Mouse (Mus musculus) erythroblast, embryonic 14.5 days (primary cell): ENCODE results near the gene Lrfn3. TPM values are rescaled to one million over a fixed set of nuclear protein-coding genes. Genes with fewer than 3 reads are reported as not detected.

Experiments used
- H3K27me3 ChIP-seq: 2 replicates; pipeline ENCODE4 v1.6.1; 2012; ENCODE audit warnings: inconsistent platforms; ENCODE audit not compliant: control insufficient read depth
- H3K36me3 ChIP-seq: 2 replicates; pipeline ENCODE4 v1.6.1; 2012; ENCODE audit warnings: mild to moderate bottlenecking, inconsistent platforms; ENCODE audit not compliant: control insufficient read depth
- H3K4me1 ChIP-seq: 2 replicates; pipeline ENCODE4 v1.6.1; 2012; ENCODE audit warnings: inconsistent platforms; ENCODE audit not compliant: control insufficient read depth
- H3K4me3 ChIP-seq: replicated peaks from 2 replicates; pipeline ENCODE3; 2012; ENCODE audit warnings: moderate library complexity, mild to moderate bottlenecking, inconsistent platforms
- H3K9me3 ChIP-seq: 2 replicates; pipeline ENCODE4 v1.6.1; 2012; ENCODE audit warnings: low read length, inconsistent platforms, mixed read lengths; ENCODE audit not compliant: control insufficient read depth
- GATA1 ChIP-seq: IDR thresholded peaks from 2 replicates; pipeline ENCODE4 v1.6.1; 2012; ENCODE audit warnings: low read length, inconsistent platforms, mixed read lengths
- TAL1 ChIP-seq: IDR thresholded peaks from 3 replicates; pipeline ENCODE4 v1.6.1; 2012; ENCODE audit warnings: low read length, inconsistent platforms, mixed read lengths
- polyA plus RNA-seq: library from polyadenylated mRNA; stranded (reverse); fragments of >175 nt; gene quantifications from 2 replicates; pipeline ENCODE4 v1.2.3, GENCODE M21; 2012

Gene Lrfn3
- polyA plus RNA-seq = 0.05 TPM in 1 of 2 replicates, not detected in the other

- peak within 1 kb of the TSS; percentile 42 for H3K4me3 ChIP-seq
These were observed at the start of gene Lrfn3 for GRCm38 (mm10) chr7:30362652-30363343. Gene Lrfn3, minus strand, starts transcription at chr7:30362772.

GRCm38 (mm10) chr7:30411023-30411422 lies 48.5 kb upstream of the Lrfn3 start:
- Histone ChIP-seq H3K4me1 (no peaks in the 10 kb centered on the region), H3K36me3 (no peaks in the 10 kb centered on the region)
- TF ChIP-seq TAL1 (no peak), GATA1 (no peak)

More at GRCm38 (mm10) chr7:30362652-30363343, at the start of gene Lrfn3:
- H3K27me3 ChIP-seq = peaks cover 30% of the 10 kb centered on the region
- H3K36me3 ChIP-seq = no peaks in the 10 kb centered on the region; the same call in 1 of the 2 replicates
- no peaks in the 10 kb centered on the region for H3K9me3 ChIP-seq
- TF ChIP-seq TAL1 (no peak), GATA1 (no peak)
- no peaks in the 10 kb centered on the region for H3K4me1 ChIP-seq

GRCm38 (mm10) chr7:30409789-30410188 lies 47.2 kb upstream of the Lrfn3 start:
- H3K36me3 ChIP-seq = no peaks in the 10 kb centered on the region
- no peaks in the 10 kb centered on the region for H3K4me1 ChIP-seq
- no peaks in the 10 kb centered on the region for H3K27me3 ChIP-seq
- no peaks in the 10 kb centered on the region for H3K9me3 ChIP-seq
- TF ChIP-seq GATA1 = no peak
- TF ChIP-seq TAL1 = no peak
- H3K4me3 ChIP-seq = no peak overlapping the region

More at GRCm38 (mm10) chr7:30411023-30411422, 48.5 kb upstream of the Lrfn3 start:
- H3K9me3 ChIP-seq = no peaks in the 10 kb centered on the region
- no peak overlapping the region for H3K4me3 ChIP-seq
- no peaks in the 10 kb centered on the region for H3K27me3 ChIP-seq

GRCm38 (mm10) chr7:30408639-30409038 lies 46.1 kb upstream of the Lrfn3 start:
- Histone ChIP-seq H3K4me1 (no peaks in the 10 kb centered on the region), H3K4me3 (no peak overlapping the region), H3K9me3 (no peaks in the 10 kb centered on the region), H3K27me3 (no peaks in the 10 kb centered on the region), H3K36me3 (no peaks in the 10 kb centered on the region)
- TF ChIP-seq GATA1 (no peak), TAL1 (no peak)

- H3K4me1 ChIP-seq = no peaks in the 10 kb centered on the region
- no peaks in the 10 kb centered on the region; the same call in 1 of the 2 replicates for H3K9me3 ChIP-seq
- no peak for TF ChIP-seq GATA1
- TF ChIP-seq TAL1 = no peak
- no peaks in the 10 kb centered on the region for H3K36me3 ChIP-seq
- H3K4me3 ChIP-seq = no peak overlapping the region
- no peaks in the 10 kb centered on the region for H3K27me3 ChIP-seq
These were observed 39.8 kb upstream of the Lrfn3 start for GRCm38 (mm10) chr7:30402343-30402742.

GRCm38 (mm10) chr7:30399671-30400070 lies 37.1 kb upstream of the Lrfn3 start:
- TF ChIP-seq TAL1 = no peak
- H3K36me3 ChIP-seq = no peaks in the 10 kb centered on the region
- H3K9me3 ChIP-seq = no peaks in the 10 kb centered on the region; the same call in 1 of the 2 replicates
- H3K27me3 ChIP-seq = no peaks in the 10 kb centered on the region
- no peaks in the 10 kb centered on the region for H3K4me1 ChIP-seq
- no peak overlapping the region for H3K4me3 ChIP-seq

GRCm38 (mm10) chr7:30394871-30395270 lies 32.3 kb upstream of the Lrfn3 start:
- no peaks in the 10 kb centered on the region for H3K9me3 ChIP-seq
- H3K4me1 ChIP-seq = no peaks in the 10 kb centered on the region
- H3K36me3 ChIP-seq = no peaks in the 10 kb centered on the region
- H3K4me3 ChIP-seq = no peak overlapping the region
- TF ChIP-seq TAL1 (no peak), GATA1 (no peak)
- no peaks in the 10 kb centered on the region for H3K27me3 ChIP-seq

GRCm38 (mm10) chr7:30394379-30394778 lies 31.8 kb upstream of the Lrfn3 start:
- Histone ChIP-seq H3K9me3 (no peaks in the 10 kb centered on the region), H3K4me1 (no peaks in the 10 kb centered on the region), H3K36me3 (no peaks in the 10 kb centered on the region), H3K27me3 (no peaks in the 10 kb centered on the region), H3K4me3 (no peak overlapping the region)
- TF ChIP-seq GATA1 (no peak), TAL1 (no peak)

GRCm38 (mm10) chr7:30393631-30394030 lies 31.1 kb upstream of the Lrfn3 start:
- Histone ChIP-seq H3K27me3 (no peaks in the 10 kb centered on the region), H3K4me3 (no peak overlapping the region), H3K9me3 (no peaks in the 10 kb centered on the region), H3K4me1 (no peaks in the 10 kb centered on the region), H3K36me3 (no peaks in the 10 kb centered on the region)
- TF ChIP-seq TAL1 (no peak), GATA1 (no peak)

GRCm38 (mm10) chr7:30392746-30393520 lies 30.4 kb upstream of the Lrfn3 start:
- Histone ChIP-seq H3K36me3 (no peaks in the 10 kb centered on the region), H3K27me3 (no peaks in the 10 kb centered on the region), H3K4me3 (no peak overlapping the region), H3K4me1 (no peaks in the 10 kb centered on the region), H3K9me3 (no peaks in the 10 kb centered on the region)
- TF ChIP-seq GATA1 = no peak
- no peak for TF ChIP-seq TAL1
